Comparison of ENCODE assay signal across 16 mouse cellular contexts in genomic region chr9:107263912-107264311, GRCm38 (mm10). TPM values are rescaled to one million over a fixed set of nuclear protein-coding genes. Genes with fewer than 3 reads are reported as not detected.
A peak's percentile ranks its signal among the peaks of the same experiment; 100 is the strongest.
DNase-seq lines count a peak whose midpoint lies in the region; ATAC-seq and TF ChIP-seq lines count a peak whose summit lies in the region.
"Had no signal": no experiment of that assay in that cellular context is flagged by ENCODE, and none has a peak within 500 bp of the region (broad histone marks: within the 10 kb centered on the region; RNA-seq: fewer than 3 reads in every experiment).

No protein-coding gene starts in this region.

- no peak overlapping the region for H3K4me3 ChIP-seq in C2C12 (ENCODE audit: insufficient read depth, poor library complexity, severe bottlenecking)
- H3K4me3 ChIP-seq in macrophage (ENCODE audit: inconsistent target) = no peak overlapping the region
- no peak overlapping the region for H3K4me3 ChIP-seq in kidney, embryonic 15.5 days (replicated peaks)
- H3K4me3 ChIP-seq: hindbrain, embryonic 10.5 days; neural tube, embryonic 13.5 days had no signal

- H3K36me3 ChIP-seq in C2C12 (ENCODE audit: control insufficient read depth, insufficient read depth) = no peaks in the 10 kb centered on the region
- H3K36me3 ChIP-seq in macrophage (ENCODE audit: inconsistent target) = no peaks in the 10 kb centered on the region
- no peaks in the 10 kb centered on the region for H3K36me3 ChIP-seq in kidney, embryonic 15.5 days
- H3K36me3 ChIP-seq: hindbrain, embryonic 10.5 days; neural tube, embryonic 13.5 days had no signal

- no peak overlapping the region for H3ac ChIP-seq in C2C12 (ENCODE audit: control insufficient read depth, insufficient read length, low read depth)

- H3K79me2 ChIP-seq in C2C12 (ENCODE audit: control insufficient read depth, insufficient read depth) = no peaks in the 10 kb centered on the region
- H3K79me2 ChIP-seq in macrophage (ENCODE audit: inconsistent target) = peaks cover 65% of the 10 kb centered on the region; the same call in 1 of the 2 replicates

- no peak for TF ChIP-seq CTCF in C2C12 (IDR thresholded peaks at IDR 0.05; ENCODE audit: control insufficient read depth, insufficient read depth, insufficient read length)

- peak overlapping the region; percentile 5; the same call in 1 of the 2 replicates for H3K27ac ChIP-seq in macrophage
- no peak overlapping the region for H3K27ac ChIP-seq in kidney, embryonic 15.5 days
- H3K27ac ChIP-seq: hindbrain, embryonic 10.5 days; liver, embryonic 14.5 days; neural tube, embryonic 13.5 days had no signal

- H3K9ac ChIP-seq in kidney, embryonic 15.5 days = no peak overlapping the region
- H3K9ac ChIP-seq: forebrain, postnatal 0 days; liver, embryonic 14.5 days; neural tube, embryonic 13.5 days had no signal

- no peaks in the 10 kb centered on the region for H3K79me3 ChIP-seq in C2C12 (ENCODE audit: low read depth)

- DNase-seq in 3T3-L1 (ENCODE audit: low read depth, low spot score) = peak; percentile 92
- DNase-seq in adrenal gland, adult 8-10 months = peak; percentile 84
- DNase-seq in testis, postnatal 10 days (ENCODE audit: low spot score) = no peak
- DNase-seq in layer of hippocampus, postnatal 25 days (ENCODE audit: extremely low spot score in 1 of 2, low spot score in 1 of 2) = no peak
- DNase-seq: cerebellum, adult 9-10 months; forebrain, postnatal 0 days; gastrocnemius, postnatal 25 days; kidney, adult 9 months; retina, postnatal 1 day; thymus, adult 2 months had no signal

- no peaks in the 10 kb centered on the region for H3K9me3 ChIP-seq in kidney, embryonic 15.5 days (replicated peaks)
- H3K9me3 ChIP-seq: hindbrain, embryonic 10.5 days; neural tube, embryonic 13.5 days had no signal

- peaks cover 9% of the 10 kb centered on the region; the same call in 1 of the 2 replicates for H3K4me1 ChIP-seq in kidney, embryonic 15.5 days
- H3K4me1 ChIP-seq: neural tube, embryonic 13.5 days had no signal

- no peak overlapping the region for H3K4me2 ChIP-seq in kidney, embryonic 15.5 days
- H3K4me2 ChIP-seq: neural tube, embryonic 13.5 days had no signal

- no peak for ATAC-seq in kidney, embryonic 15.5 days (replicated peaks; ENCODE audit: low FRiP score)
- ATAC-seq: forebrain, postnatal 0 days had no signal

- H3K27me3 ChIP-seq in C2C12 (ENCODE audit: control insufficient read depth, insufficient read depth, insufficient read length) = no peaks in the 10 kb centered on the region
- no peaks in the 10 kb centered on the region for H3K27me3 ChIP-seq in kidney, embryonic 15.5 days
- H3K27me3 ChIP-seq: neural tube, embryonic 13.5 days had no signal

- 7% methylated on average over 5 of the region's 5 CpGs for WGBS in macrophage (ENCODE audit: missing documents)
- WGBS in kidney, embryonic 15.5 days = 77% methylated on average over 5 of the region's 5 CpGs

TF ChIP-seq in C2C12, 6 proteins besides CTCF, POLR2A, EP300 and RAD21:
- peak; percentile 97 for TF ChIP-seq CEBPB (IDR thresholded peaks at IDR 0.05; ENCODE audit: low read depth)
- no peak for TF ChIP-seq USF1 (IDR thresholded peaks at IDR 0.05; ENCODE audit: low read depth)
- TF ChIP-seq FOSL1 (IDR thresholded peaks at IDR 0.05; ENCODE audit: insufficient read depth, low read length, poor library complexity, severe bottlenecking) = peak; percentile 36
TF ChIP-seq in C2C12: peak in this region for 2.

RNA-seq across cellular contexts. Expression of gene Mapkapk3, which starts 25.8 kb away (rescaled TPM):
- polyA plus RNA-seq in C2C12 (2012; fragmentation: generic; extraction: Trizol) = 5.3 TPM
- 10 to 100 TPM; 32.7 to 41.4 (median 34.9) TPM for total RNA-seq in adrenal gland, adult 8-10 months (2022)
- total RNA-seq in macrophage (2018; cell fraction: chromatin; rRNA removed) = 100 to 1,000 TPM in 25 of 26 experiments, 10 to 100 TPM in 1; 97.6 to 393 (median 163) TPM
- 10 to 100 TPM; 38.9 to 83.3 (median 53.5) TPM for total RNA-seq in macrophage (2018; cell fraction: cytosol; rRNA removed)
- total RNA-seq in macrophage (2018; cell fraction: nucleus; rRNA removed) = 100 to 1,000 TPM in 14 of 26 experiments, 10 to 100 TPM in 12; 53.9 to 268 (median 112) TPM
- polyA plus RNA-seq in macrophage (2018) = 25.7 to 58.4 TPM (median 48.9 TPM) in 3 replicates
- polyA plus RNA-seq in kidney, embryonic 15.5 days (2015; fragmentation: Nextera tagmentation; extraction: Ambion mirVana) = 7.8 and 8.3 TPM in 2 replicates
- total RNA-seq in layer of hippocampus, postnatal 25 days (2021) = 1 to 10 TPM; 2.1 to 3.1 TPM

RNA-seq across cellular contexts. Expression of gene Cish, which starts 31.9 kb away (rescaled TPM):
- polyA plus RNA-seq in C2C12 (2012; fragmentation: generic; extraction: Trizol) (2.3 TPM), macrophage (2018) (0.10 to 1.4 TPM (median 0.29 TPM) in 3 replicates)
- total RNA-seq in adrenal gland, adult 8-10 months (2022) = 10 to 100 TPM in 1 of 4 experiments, 1 to 10 TPM in 3; 4.1 to 62.8 (median 6.5) TPM
- 100 to 1,000 TPM in 1 of 26 experiments, 10 to 100 TPM in 9, 1 to 10 TPM in 16; 1.3 to 159 (median 5.1) TPM for total RNA-seq in macrophage (2018; cell fraction: chromatin; rRNA removed)
- total RNA-seq in macrophage (2018; cell fraction: cytosol; rRNA removed) = 10 to 100 TPM in 4 of 26 experiments, 1 to 10 TPM in 18, under 1 TPM in 4; 0.51 to 54.5 (median 2.6) TPM
- 100 to 1,000 TPM in 2 of 26 experiments, 10 to 100 TPM in 10, 1 to 10 TPM in 12, under 1 TPM in 2; 0.89 to 189 (median 6.5) TPM for total RNA-seq in macrophage (2018; cell fraction: nucleus; rRNA removed)
- polyA plus RNA-seq in kidney, embryonic 15.5 days (2015; fragmentation: Nextera tagmentation; extraction: Ambion mirVana) = 11.1 and 14.1 TPM in 2 replicates
- 1 to 10 TPM; 2.6 to 2.8 TPM for total RNA-seq in layer of hippocampus, postnatal 25 days (2021)

RNA-seq across cellular contexts. Expression of gene Dock3, which starts 32.2 kb away (rescaled TPM):
- polyA plus RNA-seq in C2C12 (2012; fragmentation: generic; extraction: Trizol) = 0.26 TPM
- 10 to 100 TPM in 2 of 4 experiments, 1 to 10 TPM in 2; 6.1 to 14.8 (median 10.0) TPM for total RNA-seq in adrenal gland, adult 8-10 months (2022)
- 100 to 1,000 TPM in 8 of 26 experiments, 10 to 100 TPM in 18; 28.5 to 164 (median 75.8) TPM for total RNA-seq in macrophage (2018; cell fraction: chromatin; rRNA removed)
- 10 to 100 TPM in 12 of 26 experiments, 1 to 10 TPM in 14; 3.4 to 23.5 (median 9.3) TPM for total RNA-seq in macrophage (2018; cell fraction: cytosol; rRNA removed)
- 10 to 100 TPM in 25 of 26 experiments, 1 to 10 TPM in 1; 4.9 to 86.6 (median 40.1) TPM for total RNA-seq in macrophage (2018; cell fraction: nucleus; rRNA removed)
- 2.1 to 32.2 TPM (median 15.3 TPM) in 3 replicates for polyA plus RNA-seq in macrophage (2018)
- polyA plus RNA-seq in kidney, embryonic 15.5 days (2015; fragmentation: Nextera tagmentation; extraction: Ambion mirVana) = 0.35 and 1.1 TPM in 2 replicates
- total RNA-seq in layer of hippocampus, postnatal 25 days (2021) = 100 to 1,000 TPM in 1 of 2 experiments, 10 to 100 TPM in 1; 97.3 to 116 TPM

Comparison
In these comparisons a context has a peak if more than half of its experiments do, and no peak if none do; other contexts are left out.
1. DNase-seq: peak in 3T3-L1 (single experiment) and adrenal gland, adult 8-10 months (single experiment); none in testis, postnatal 10 days (single experiment) and layer of hippocampus, postnatal 25 days (0 of 2).